ENCODE assay signal across 7 mouse cellular contexts in genomic region chr12:56536174-56536883, GRCm38 (mm10). TPM values are rescaled to one million over a fixed set of nuclear protein-coding genes. Genes with fewer than 3 reads are reported as not detected.
A peak's percentile ranks its signal among the peaks of the same experiment; 100 is the strongest.
DNase-seq lines count a peak whose midpoint lies in the region; ATAC-seq lines count a peak whose summit lies in the region.

No protein-coding gene starts in this region.

- no peak overlapping the region for H3K9ac ChIP-seq in kidney, embryonic 16.5 days (replicated peaks; ENCODE audit: low read length)
- 0 out of 2 replicates have a peak overlapping the region, but pooled peaks have one; percentile 20 for H3K9ac ChIP-seq in forebrain, embryonic 15.5 days (replicated peaks)
- no peak overlapping the region; the same call in 1 of the 2 replicates for H3K9ac ChIP-seq in midbrain, embryonic 13.5 days (replicated peaks)
- no peak overlapping the region for H3K9ac ChIP-seq in liver, embryonic 11.5 days (ENCODE audit: low read depth, low read length)

- peak overlapping the region; percentile 18; the same call in 1 of the 2 replicates for H3K4me3 ChIP-seq in kidney, embryonic 16.5 days (ENCODE audit: low read length)
- peak overlapping the region; percentile 52 for H3K4me3 ChIP-seq in embryonic facial prominence, embryonic 10.5 days
- H3K4me3 ChIP-seq in forebrain, embryonic 15.5 days: peak overlapping the region; percentile 35
- peak overlapping the region; percentile 37 for H3K4me3 ChIP-seq in midbrain, embryonic 13.5 days (replicated peaks)
- H3K4me3 ChIP-seq in liver, embryonic 11.5 days (ENCODE audit: low read depth, low read length): no peak overlapping the region

- no peaks in the 10 kb centered on the region; the same call in 1 of the 2 replicates for H3K9me3 ChIP-seq in kidney, embryonic 16.5 days (ENCODE audit: low read length)
- H3K9me3 ChIP-seq in embryonic facial prominence, embryonic 10.5 days: no peaks in the 10 kb centered on the region
- no peaks in the 10 kb centered on the region for H3K9me3 ChIP-seq in forebrain, embryonic 15.5 days
- H3K9me3 ChIP-seq in midbrain, embryonic 13.5 days: no peaks in the 10 kb centered on the region
- no peaks in the 10 kb centered on the region for H3K9me3 ChIP-seq in liver, embryonic 11.5 days (ENCODE audit: control insufficient read depth, low read length)

- peaks cover 97% of the 10 kb centered on the region for H3K27me3 ChIP-seq in kidney, embryonic 16.5 days (ENCODE audit: insufficient read depth, low read length)
- H3K27me3 ChIP-seq in embryonic facial prominence, embryonic 10.5 days (replicated peaks; ENCODE audit: low read depth, poor library complexity, severe bottlenecking): peaks cover 100% of the 10 kb centered on the region
- H3K27me3 ChIP-seq in forebrain, embryonic 15.5 days: peaks cover 82% of the 10 kb centered on the region
- peaks cover 94% of the 10 kb centered on the region for H3K27me3 ChIP-seq in midbrain, embryonic 13.5 days
- peaks cover 100% of the 10 kb centered on the region for H3K27me3 ChIP-seq in liver, embryonic 11.5 days (replicated peaks; ENCODE audit: control insufficient read depth, insufficient read depth, low read length)

- ATAC-seq in kidney, embryonic 16.5 days (ENCODE audit: low FRiP score, low TSS enrichment): no peak
- peak; percentile 20; the same call in 1 of the 2 replicates for ATAC-seq in forebrain, embryonic 15.5 days (replicated peaks)
- ATAC-seq in midbrain, embryonic 13.5 days: peak; percentile 15; the same call in 1 of the 2 replicates
- no peak for ATAC-seq in liver, embryonic 11.5 days (replicated peaks; ENCODE audit: low FRiP score)

- WGBS in kidney, embryonic 16.5 days: under 1% methylated on average over 41 of the region's 44 CpGs
- under 1% methylated on average over 44 of the region's 44 CpGs for WGBS in embryonic facial prominence, embryonic 10.5 days
- under 1% methylated on average over 44 of the region's 44 CpGs for WGBS in forebrain, embryonic 15.5 days
- under 1% methylated on average over 44 of the region's 44 CpGs for WGBS in midbrain, embryonic 13.5 days
- WGBS in liver, embryonic 11.5 days: 1% methylated on average over 44 of the region's 44 CpGs

- peaks cover 12% of the 10 kb centered on the region; the same call in 1 of the 2 replicates for H3K4me1 ChIP-seq in kidney, embryonic 16.5 days (ENCODE audit: insufficient read depth, low read length)
- peaks cover 26% of the 10 kb centered on the region for H3K4me1 ChIP-seq in embryonic facial prominence, embryonic 10.5 days
- peaks cover 27% of the 10 kb centered on the region for H3K4me1 ChIP-seq in forebrain, embryonic 15.5 days
- H3K4me1 ChIP-seq in midbrain, embryonic 13.5 days (replicated peaks): peaks cover 20% of the 10 kb centered on the region
- H3K4me1 ChIP-seq in liver, embryonic 11.5 days (replicated peaks; ENCODE audit: control insufficient read depth, insufficient read depth, low read length): no peaks in the 10 kb centered on the region; the same call in 1 of the 2 replicates

- no peak overlapping the region for H3K27ac ChIP-seq in kidney, embryonic 16.5 days (ENCODE audit: low read length)
- H3K27ac ChIP-seq in embryonic facial prominence, embryonic 10.5 days (replicated peaks): peak overlapping the region; percentile 65
- H3K27ac ChIP-seq in forebrain, embryonic 15.5 days (replicated peaks): peak overlapping the region; percentile 75
- H3K27ac ChIP-seq in midbrain, embryonic 13.5 days: peak overlapping the region; percentile 67; the same call in 1 of the 2 replicates
- no peak overlapping the region for H3K27ac ChIP-seq in liver, embryonic 11.5 days (ENCODE audit: low read depth, low read length)

- H3K36me3 ChIP-seq in kidney, embryonic 16.5 days (ENCODE audit: insufficient read depth, low read length): no peaks in the 10 kb centered on the region
- no peaks in the 10 kb centered on the region for H3K36me3 ChIP-seq in embryonic facial prominence, embryonic 10.5 days (replicated peaks)
- no peaks in the 10 kb centered on the region for H3K36me3 ChIP-seq in forebrain, embryonic 15.5 days
- H3K36me3 ChIP-seq in midbrain, embryonic 13.5 days: no peaks in the 10 kb centered on the region
- H3K36me3 ChIP-seq in liver, embryonic 11.5 days (ENCODE audit: control insufficient read depth, insufficient read depth, low read length): no peaks in the 10 kb centered on the region

- H3K4me2 ChIP-seq in kidney, embryonic 16.5 days (replicated peaks; ENCODE audit: low read depth, low read length): no peak overlapping the region
- H3K4me2 ChIP-seq in forebrain, embryonic 15.5 days (replicated peaks): peak overlapping the region; percentile 38
- peak overlapping the region; percentile 21; the same call in 1 of the 2 replicates for H3K4me2 ChIP-seq in midbrain, embryonic 13.5 days (replicated peaks)
- no peak overlapping the region for H3K4me2 ChIP-seq in liver, embryonic 11.5 days

- DNase-seq in kidney, adult 18-20 months: no peak
- peak; percentile 64 for DNase-seq in embryonic facial prominence, embryonic 10.5 days (ENCODE audit: low spot score)
- no peak for DNase-seq in liver, embryonic 11.5 days (ENCODE audit: low spot score)
- no peak for DNase-seq in urinary bladder, postnatal 10 days (ENCODE audit: low spot score)

RNA-seq across cellular contexts. Expression of gene Nkx2-1, which starts 0.4 kb away (rescaled TPM):
- 1.4 TPM in 1 of 2 replicates, not detected in the other for polyA plus RNA-seq in kidney, embryonic 16.5 days (2015; fragmentation: Nextera tagmentation; extraction: Ambion mirVana)
- polyA plus RNA-seq in embryonic facial prominence, embryonic 10.5 days (2016; fragmentation: Nextera tagmentation; extraction: Ambion mirVana): 4.4 and 9.0 TPM in 2 replicates
- polyA plus RNA-seq in forebrain, embryonic 15.5 days (2015; fragmentation: Nextera tagmentation; extraction: Ambion mirVana): 8.2 and 11.0 TPM in 2 replicates
- 6.2 and 9.2 TPM in 2 replicates for polyA plus RNA-seq in midbrain, embryonic 13.5 days (2015; fragmentation: Nextera tagmentation; extraction: Ambion mirVana)
- 0.10 TPM in 1 of 2 replicates, not detected in the other for polyA plus RNA-seq in liver, embryonic 11.5 days (2014; fragmentation: Nextera tagmentation; extraction: Ambion mirVana)

Comparison
In these comparisons a context has a peak if more than half of its experiments do, and no peak if none do; other contexts are left out.
1. ATAC-seq: peak in forebrain, embryonic 15.5 days (single experiment) and midbrain, embryonic 13.5 days (single experiment); none in kidney, embryonic 16.5 days (single experiment) and liver, embryonic 11.5 days (single experiment).
2. H3K27ac ChIP-seq: peak in embryonic facial prominence, embryonic 10.5 days (single experiment), forebrain, embryonic 15.5 days (single experiment) and midbrain, embryonic 13.5 days (single experiment); none in kidney, embryonic 16.5 days (single experiment) and liver, embryonic 11.5 days (single experiment).
3. H3K4me2 ChIP-seq: peak in forebrain, embryonic 15.5 days (single experiment) and midbrain, embryonic 13.5 days (single experiment); none in kidney, embryonic 16.5 days (single experiment) and liver, embryonic 11.5 days (single experiment).